Mouse (Mus musculus): ENCODE measurements at regions not wholly inside any gene's neighbourhood (a gene's known extent, or its start where the extent isn't known, plus 50 kb on each side); places are given as distances from the start of the nearest gene placed in this dataset.
A peak's percentile ranks its signal among the peaks of the same experiment; 100 is the strongest.
"Not testable (repeated sequence)": the region's sequence is repeated elsewhere in the genome, so short reads cannot be mapped to it uniquely, and the experiment has no call there.

- DNase-seq (ENCODE audit: low spot score): peak; percentile 17
These were observed 87.3 kb downstream of the Crisp4 start for GRCm38 (mm10) chr1:18058211-18058971.

DNA sequence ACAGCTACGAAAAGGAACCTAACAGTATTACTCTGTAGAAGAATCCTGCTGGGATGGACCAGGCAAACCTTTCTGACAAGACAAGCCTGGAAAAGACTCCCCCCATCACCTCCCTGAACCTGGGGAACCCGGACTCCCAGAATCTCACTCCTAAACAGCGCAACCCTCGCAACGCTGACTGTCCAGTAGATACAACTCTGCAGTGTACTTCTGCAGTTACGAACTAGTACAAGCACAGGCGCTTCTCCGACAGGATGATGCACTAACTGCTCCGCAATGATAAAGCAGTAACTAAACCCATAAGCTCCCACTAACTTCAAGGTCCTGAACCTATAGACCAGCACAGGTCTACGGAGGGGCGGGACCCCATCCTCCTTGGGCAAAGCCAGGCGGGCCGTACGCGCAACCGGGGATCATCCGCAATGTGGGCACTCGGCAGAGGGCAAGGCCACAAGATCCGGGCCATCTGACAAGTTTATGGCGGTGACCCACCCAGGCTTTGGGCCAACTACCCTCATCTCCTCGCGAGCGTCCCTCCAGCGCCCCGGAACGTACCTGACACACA is 88.0 kb downstream of the Crisp4 start:
- DNase-seq (ENCODE audit: low spot score): no peak

DNA sequence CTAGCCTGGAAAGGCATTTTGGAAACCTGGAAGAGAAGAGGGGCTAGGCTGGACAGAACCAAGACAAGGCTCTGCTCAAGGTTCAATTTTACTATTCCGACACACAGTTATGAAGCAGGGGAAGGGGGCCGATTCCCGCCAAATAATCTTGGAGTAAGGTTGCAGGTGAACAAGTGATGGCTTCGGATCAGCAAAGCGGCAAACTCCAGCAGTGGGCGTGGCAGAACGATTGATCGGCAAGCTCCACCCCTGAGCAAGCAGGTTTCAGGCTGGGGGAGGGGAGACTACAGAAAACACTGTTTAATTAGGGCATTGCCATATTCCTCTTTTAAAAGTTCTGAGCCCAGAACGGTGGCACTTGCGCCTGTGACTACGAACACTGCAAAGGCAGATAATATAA is 88.7 kb downstream of the Crisp4 start:
- not testable (repeated sequence) for DNase-seq (ENCODE audit: low spot score)

- no peak for DNase-seq (ENCODE audit: low spot score)
These were observed 115.5 kb downstream of the Crisp4 start for GRCm38 (mm10) chr1:18030226-18030625.

DNA sequence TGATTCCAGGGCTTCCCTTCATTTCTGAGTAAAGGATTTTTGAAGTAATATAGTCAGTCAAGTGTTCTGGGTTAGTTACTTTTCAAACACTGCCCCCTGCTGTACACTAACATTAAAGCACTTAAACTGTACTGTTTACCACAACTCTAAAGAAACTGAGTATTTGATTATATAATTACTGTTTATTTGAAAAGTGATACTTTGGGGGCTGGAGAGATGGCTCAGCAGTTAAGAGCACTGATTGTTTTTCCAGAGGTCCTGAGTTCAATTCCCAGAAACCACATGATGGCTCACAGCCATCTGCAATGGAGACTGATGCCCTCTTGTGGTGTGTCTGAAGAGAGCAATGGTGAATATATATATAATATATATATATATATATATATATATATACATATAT is 132.8 kb downstream of the Crisp4 start:
- peak; percentile 21 for DNase-seq (ENCODE audit: low spot score)

GRCm38 (mm10) chr1:17980604-17981003 is 165.1 kb downstream of the Crisp4 start:
- DNase-seq (ENCODE audit: low spot score): peak; percentile 37

DNA sequence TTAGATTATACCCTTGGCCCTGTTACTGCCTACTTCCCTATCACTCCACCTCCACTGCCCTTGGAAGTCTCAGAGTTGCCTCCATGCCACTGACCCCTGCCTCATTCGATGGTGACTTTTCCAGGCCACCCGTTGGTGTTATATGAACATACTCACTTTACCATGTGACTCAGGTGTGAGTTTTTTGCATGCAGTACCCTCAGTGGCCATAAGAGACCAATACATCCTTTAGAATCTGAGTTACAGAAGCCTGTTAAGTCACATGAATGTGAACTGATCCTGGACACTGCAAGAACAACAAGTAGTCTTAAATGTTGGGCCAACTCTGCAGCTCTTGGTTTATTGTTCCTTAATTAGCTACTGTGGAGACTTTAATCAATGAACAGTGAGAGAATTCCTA is 167.6 kb downstream of the Crisp4 start:
- DNase-seq (ENCODE audit: low spot score): no peak

DNA sequence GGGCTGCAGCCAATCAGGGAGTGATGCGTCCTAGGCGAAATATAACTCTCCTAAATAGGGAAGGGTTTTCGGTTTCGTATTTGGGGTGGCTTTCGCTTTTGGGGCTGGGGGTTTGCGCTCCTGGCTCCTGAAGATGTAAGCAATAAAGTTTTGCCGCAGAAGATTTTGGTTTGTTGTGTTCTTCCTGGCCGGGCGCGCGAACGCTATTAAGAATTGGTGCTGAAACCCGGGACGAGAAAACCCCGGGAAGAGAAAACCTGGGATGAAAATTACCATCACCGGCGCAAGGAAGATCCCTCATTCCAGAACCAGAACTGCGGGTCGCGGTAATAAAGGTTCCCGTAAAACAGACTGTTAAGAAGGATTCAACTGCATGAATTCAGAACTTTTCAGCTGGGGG is 188.8 kb downstream of the Crisp4 start:
- not testable (repeated sequence) for DNase-seq (ENCODE audit: low spot score)

GRCm38 (mm10) chr1:17932108-17932810 is 213.4 kb downstream of the Crisp4 start:
- DNase-seq (ENCODE audit: low spot score): not testable (repeated sequence)

Measured in layer of hippocampus, adult 11-12 months (tissue).